Mouse (Mus musculus): ENCODE results near the gene Gabrb1.

The Gabrb1 gene

GRCm38 (mm10) chr5:72160781-72161485 lies 503.0 kb downstream of the Gabrb1 start:
- no peak for ATAC-seq (ENCODE audit: low TSS enrichment)

GRCm38 (mm10) chr5:72162855-72163254 lies 504.9 kb downstream of the Gabrb1 start:
- no peak for ATAC-seq (ENCODE audit: low TSS enrichment)

- ATAC-seq (ENCODE audit: low TSS enrichment): no peak
Measured at GRCm38 (mm10) chr5:72164386-72164785, 506.5 kb downstream of the Gabrb1 start.

- peak; percentile 87 for ATAC-seq (ENCODE audit: low TSS enrichment)
Measured at GRCm38 (mm10) chr5:72167594-72168284, 509.8 kb downstream of the Gabrb1 start, which contains the start of gene Commd8. Gene Commd8, minus strand, starts transcription at chr5:72168189.

GRCm38 (mm10) chr5:72168285-72168621 lies 510.3 kb downstream of the Gabrb1 start:
- no peak for ATAC-seq (ENCODE audit: low TSS enrichment)

GRCm38 (mm10) chr5:72170067-72170466 lies 512.2 kb downstream of the Gabrb1 start:
- no peak for ATAC-seq (ENCODE audit: low TSS enrichment)

- peak; percentile 47; the same call in 1 of the 2 replicates for ATAC-seq (ENCODE audit: low TSS enrichment)
Measured at GRCm38 (mm10) chr5:72172675-72173074, 514.8 kb downstream of the Gabrb1 start.

GRCm38 (mm10) chr5:72173521-72173920 lies 515.6 kb downstream of the Gabrb1 start:
- ATAC-seq (ENCODE audit: low TSS enrichment): no peak

GRCm38 (mm10) chr5:72175050-72175449 lies 517.1 kb downstream of the Gabrb1 start:
- ATAC-seq (ENCODE audit: low TSS enrichment): no peak

GRCm38 (mm10) chr5:72175530-72175929 lies 517.6 kb downstream of the Gabrb1 start:
- ATAC-seq (ENCODE audit: low TSS enrichment): no peak

- no peak for ATAC-seq (ENCODE audit: low TSS enrichment)
Measured at GRCm38 (mm10) chr5:72181194-72181593, 523.3 kb downstream of the Gabrb1 start.

GRCm38 (mm10) chr5:72182804-72183203 lies 524.9 kb downstream of the Gabrb1 start:
- no peak for ATAC-seq (ENCODE audit: low TSS enrichment)

GRCm38 (mm10) chr5:72183929-72184328 lies 526.0 kb downstream of the Gabrb1 start:
- no peak for ATAC-seq (ENCODE audit: low TSS enrichment)

- ATAC-seq (ENCODE audit: low TSS enrichment): no peak
Measured at GRCm38 (mm10) chr5:72184437-72185100, 526.7 kb downstream of the Gabrb1 start.

GRCm38 (mm10) chr5:72191154-72191553 lies 533.2 kb downstream of the Gabrb1 start:
- no peak for ATAC-seq (ENCODE audit: low TSS enrichment)

- ATAC-seq (ENCODE audit: low TSS enrichment): no peak
Measured at GRCm38 (mm10) chr5:72191932-72192331, 534.0 kb downstream of the Gabrb1 start.

- no peak for ATAC-seq (ENCODE audit: low TSS enrichment)
Measured at GRCm38 (mm10) chr5:72195442-72195841, 537.5 kb downstream of the Gabrb1 start.
